Mouse (Mus musculus): ENCODE data around the gene Zfp937.
"Not testable (repeated sequence)": the region's sequence is repeated elsewhere in the genome, so short reads cannot be mapped to it uniquely, and the experiment has no call there.

Gene Zfp937

GRCm38 (mm10) chr2:150217600-150218362 is at the start of gene Zfp937:
Gene Zfp937 (plus strand): TSS chr2:150218073.
- in situ Hi-C loops (cut with MboI; ENCODE audit: unreplicated experiment in 2 of 2), result not testable (repeated sequence)

- in situ Hi-C loops (cut with MboI; ENCODE audit: unreplicated experiment in 2 of 2), result no loop called here
These were observed 44.0 kb upstream of the Zfp937 start for GRCm38 (mm10) chr2:150173833-150174232.

GRCm38 (mm10) chr2:150179579-150179978 is 38.3 kb upstream of the Zfp937 start, which contains the start of gene Gm10770:
Gene Gm10770 (minus strand): TSS chr2:150179679.
- in situ Hi-C loops (cut with MboI; ENCODE audit: unreplicated experiment in 2 of 2), result not testable (repeated sequence)

- in situ Hi-C loops (cut with MboI; ENCODE audit: unreplicated experiment in 2 of 2), result not testable (repeated sequence)
These were observed 36.8 kb upstream of the Zfp937 start for GRCm38 (mm10) chr2:150181046-150181445.

- in situ Hi-C loops (cut with MboI; ENCODE audit: unreplicated experiment in 2 of 2), result not testable (repeated sequence)
These were observed 36.3 kb upstream of the Zfp937 start, which contains the start of gene Gm14139 for GRCm38 (mm10) chr2:150181570-150181999. Gene Gm14139 (plus strand): TSS chr2:150181755.

GRCm38 (mm10) chr2:150218363-150218725 is 471 bp downstream of the Zfp937 start:
- in situ Hi-C loops (cut with MboI; ENCODE audit: unreplicated experiment in 2 of 2), result not testable (repeated sequence)

- in situ Hi-C loops (cut with MboI; ENCODE audit: unreplicated experiment in 2 of 2), result not testable (repeated sequence)
These were observed 5.4 kb downstream of the Zfp937 start for GRCm38 (mm10) chr2:150223263-150223662.

GRCm38 (mm10) chr2:150243211-150243610 is 25.3 kb downstream of the Zfp937 start:
- in situ Hi-C loops (cut with MboI; ENCODE audit: unreplicated experiment in 2 of 2), result no loop called here

- in situ Hi-C loops (cut with MboI; ENCODE audit: unreplicated experiment in 2 of 2), result not testable (repeated sequence)
These were observed 37.6 kb downstream of the Zfp937 start, which contains the start of gene Gm21994 for GRCm38 (mm10) chr2:150255491-150255890. Gene Gm21994 (minus strand): TSS chr2:150255591.

GRCm38 (mm10) chr2:150256861-150257260 is 39.0 kb downstream of the Zfp937 start:
- in situ Hi-C loops (cut with MboI; ENCODE audit: unreplicated experiment in 2 of 2), result not testable (repeated sequence)

- in situ Hi-C loops (cut with MboI; ENCODE audit: unreplicated experiment in 2 of 2), result not testable (repeated sequence)
These were observed 39.4 kb downstream of the Zfp937 start, which contains the start of gene Gm14124 for GRCm38 (mm10) chr2:150257291-150257690. Gene Gm14124 (plus strand): TSS chr2:150257517.
